Mouse (Mus musculus) gastrocnemius, postnatal 36 days (tissue): ENCODE measurements at regions not wholly inside any gene's neighbourhood (a gene's known extent, or its start where the extent isn't known, plus 50 kb on each side); places are given as distances from the start of the nearest gene placed in this dataset.

ENCODE experiments used
- DNase-seq, 2 experiments: peaks; one replicate each; pipeline ENCODE4 v3.0.0; 2022
- intact Hi-C: fragments of 180-260 bp; cut with DNase I; formaldehyde crosslinking; loops from one replicate; pipeline ENCODE4 v1.15.1; 2025

DNA sequence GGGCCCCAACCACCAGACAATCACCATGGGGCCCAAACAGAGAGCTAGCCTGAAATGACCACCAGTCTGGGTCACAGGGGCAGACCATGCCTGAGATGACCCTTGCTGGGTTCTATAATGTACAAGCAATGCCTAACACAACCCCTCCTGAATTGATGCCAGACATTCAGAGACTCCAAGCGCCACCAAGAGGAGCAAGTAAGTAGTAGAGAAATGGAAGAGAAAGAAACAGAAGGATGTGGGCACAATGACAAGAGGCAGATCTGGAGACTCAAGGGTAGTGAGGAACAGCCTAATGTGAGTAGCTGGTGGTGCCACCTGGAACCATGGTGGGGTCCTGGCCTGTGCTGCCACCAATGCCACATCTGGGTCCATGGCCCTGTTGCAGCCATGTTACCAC is 566.6 kb upstream of the Adamts9 start:
- intact Hi-C loops = no loop called here
- DNase-seq = no peak

DNA sequence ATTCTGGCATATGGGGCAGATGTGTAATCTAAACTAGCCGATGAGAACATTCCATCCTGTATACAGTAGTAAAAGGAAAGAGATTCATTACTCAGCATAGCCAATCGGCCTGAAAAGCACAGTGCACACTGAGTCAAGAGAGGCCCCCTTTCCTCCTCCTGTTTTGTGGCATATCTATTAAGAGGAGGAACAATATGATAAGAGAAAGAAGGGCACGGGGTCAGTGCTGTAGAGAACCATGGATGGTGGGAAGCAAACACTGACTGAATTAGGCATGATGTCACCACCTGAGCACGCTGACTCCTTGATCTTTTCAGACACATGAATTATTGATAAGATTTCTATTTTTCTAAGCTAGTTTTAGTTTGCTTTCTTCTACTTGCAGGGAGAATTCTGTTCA is 554.5 kb upstream of the Adamts9 start:
- intact Hi-C loops = no loop called here

DNA sequence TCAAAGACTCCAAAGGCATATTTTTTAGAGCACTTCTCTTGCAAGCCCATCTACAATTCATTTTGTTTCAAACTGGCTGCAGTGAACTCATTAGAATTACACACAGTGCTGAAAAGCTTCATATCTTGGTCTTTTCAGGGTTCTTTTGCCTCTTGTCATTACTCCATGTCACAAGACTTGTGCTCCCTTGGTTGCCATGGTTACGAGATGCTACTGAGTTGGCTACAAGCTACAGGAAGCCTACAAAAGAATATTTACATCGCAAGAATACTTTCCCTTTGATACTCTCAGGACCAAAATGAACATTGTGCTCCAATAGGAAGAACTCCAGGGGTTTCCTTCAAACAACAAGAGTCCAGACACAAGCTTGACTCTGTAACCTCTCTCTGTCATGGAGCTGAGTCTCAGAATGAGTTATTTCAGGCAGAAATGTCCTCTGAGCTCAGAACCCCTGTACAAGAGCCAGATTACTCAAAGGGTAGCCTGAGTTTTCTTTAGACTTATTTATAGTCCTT is 545.2 kb upstream of the Adamts9 start:
- DNase-seq = no peak
- intact Hi-C loops = loop anchor here (5.0 kb wide), 1 partner anchor 1071 kb away; no protein-coding TSS in a partner anchor

More for the DNA sequence above, 554.5 kb upstream of the Adamts9 start:
- no peak for DNase-seq

DNA sequence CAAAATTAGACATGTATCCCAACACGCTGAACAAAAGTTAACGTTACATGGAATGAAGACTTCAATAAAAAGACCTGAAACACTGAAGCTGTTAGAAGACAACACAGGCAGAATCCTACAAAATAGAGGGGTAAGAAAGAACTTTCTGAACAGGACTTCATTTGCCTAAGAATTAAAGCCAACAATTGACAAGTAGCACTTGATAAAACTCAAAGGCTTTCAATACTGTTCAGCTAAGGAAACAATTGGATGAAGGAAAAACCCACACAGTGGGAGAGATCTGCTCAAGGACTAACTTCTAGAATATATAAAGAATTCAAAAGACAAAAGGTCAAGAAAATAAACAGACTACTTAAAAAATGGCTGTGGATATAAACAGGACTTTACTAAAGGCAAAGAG is 535.2 kb upstream of the Adamts9 start:
- intact Hi-C loops = no loop called here
- no peak for DNase-seq

DNA sequence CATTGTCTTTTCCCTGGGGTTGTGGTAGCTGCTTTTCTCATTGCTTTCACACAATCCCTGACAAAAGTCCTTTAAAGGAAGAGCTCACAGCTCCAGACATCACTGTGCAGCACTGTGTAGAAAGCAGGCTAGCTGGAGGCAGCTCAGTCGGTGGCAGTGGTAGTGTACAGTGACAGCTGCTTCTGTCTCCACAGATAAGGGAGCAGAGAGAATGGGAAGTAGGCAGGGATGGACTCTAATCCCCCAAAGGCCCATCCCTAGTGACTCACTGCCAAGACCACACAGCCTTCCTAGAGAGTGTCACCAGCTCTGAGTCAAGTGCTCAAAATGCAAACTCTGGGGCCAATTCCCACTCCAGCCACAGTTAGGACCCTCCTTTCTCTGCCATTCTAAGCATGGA is 531.7 kb upstream of the Adamts9 start:
- intact Hi-C loops = no loop called here

DNA sequence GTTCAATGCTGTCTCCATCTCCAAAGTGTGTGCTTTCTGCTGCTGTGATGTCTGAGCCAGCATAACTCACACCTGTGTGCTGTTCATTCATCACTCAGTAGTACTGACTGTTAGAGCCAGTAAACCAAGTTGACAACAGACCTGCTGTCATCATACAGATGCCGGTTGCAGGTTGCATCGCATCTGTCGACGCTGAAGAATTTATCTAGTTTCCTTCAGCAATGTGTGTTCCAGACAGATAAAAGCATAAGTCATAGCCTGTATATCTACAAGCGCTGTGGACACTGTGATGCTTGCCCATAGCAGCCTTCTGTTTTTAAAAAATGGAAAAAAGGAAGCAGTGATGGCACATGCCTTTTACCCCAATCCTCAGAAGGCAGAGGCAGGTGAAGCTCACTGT is 524.6 kb upstream of the Adamts9 start:
- intact Hi-C loops = no loop called here
- DNase-seq = no peak

More for the DNA sequence above, 531.7 kb upstream of the Adamts9 start:
- DNase-seq = no peak

DNA sequence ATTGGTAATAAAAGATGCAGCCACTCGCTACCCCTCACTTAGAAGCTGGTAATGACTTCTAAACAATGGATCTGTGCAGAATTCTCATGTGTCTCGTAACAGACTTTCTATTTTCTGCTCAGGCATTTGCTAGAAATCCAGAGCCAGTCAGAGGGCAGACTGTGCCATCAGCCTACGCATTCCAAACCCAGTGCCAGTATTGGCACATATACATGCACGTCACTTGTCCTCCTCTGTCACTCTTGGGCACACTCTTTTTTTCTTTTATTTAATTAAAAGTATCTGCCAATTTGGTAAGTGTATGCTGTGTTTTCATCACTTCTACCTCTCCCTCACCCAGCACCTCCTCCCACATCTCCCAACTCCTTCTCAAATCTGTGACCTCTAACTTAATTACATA is 519.6 kb upstream of the Adamts9 start:
- no peak for DNase-seq
- intact Hi-C loops = no loop called here

DNA sequence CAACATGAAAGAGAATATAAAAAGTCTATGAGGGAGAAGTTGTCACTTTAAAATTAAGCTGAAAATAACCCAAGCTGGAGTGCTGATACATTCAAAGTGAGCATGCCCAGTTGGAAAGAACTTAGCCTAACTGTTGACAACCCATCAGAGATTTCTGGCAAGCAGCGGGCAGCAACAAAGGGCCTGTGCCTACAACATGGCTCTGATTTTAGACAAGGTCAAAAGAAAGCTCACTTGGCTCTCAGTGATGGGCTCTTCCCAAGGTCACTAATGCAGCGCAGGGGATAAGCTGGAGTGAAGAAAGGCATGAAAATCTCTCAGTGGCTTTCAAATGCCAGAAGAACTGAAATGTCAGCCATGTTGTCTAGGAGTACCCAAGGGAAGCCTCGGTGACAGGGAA is 518.1 kb upstream of the Adamts9 start:
- intact Hi-C loops = no loop called here
- DNase-seq = no peak

DNA sequence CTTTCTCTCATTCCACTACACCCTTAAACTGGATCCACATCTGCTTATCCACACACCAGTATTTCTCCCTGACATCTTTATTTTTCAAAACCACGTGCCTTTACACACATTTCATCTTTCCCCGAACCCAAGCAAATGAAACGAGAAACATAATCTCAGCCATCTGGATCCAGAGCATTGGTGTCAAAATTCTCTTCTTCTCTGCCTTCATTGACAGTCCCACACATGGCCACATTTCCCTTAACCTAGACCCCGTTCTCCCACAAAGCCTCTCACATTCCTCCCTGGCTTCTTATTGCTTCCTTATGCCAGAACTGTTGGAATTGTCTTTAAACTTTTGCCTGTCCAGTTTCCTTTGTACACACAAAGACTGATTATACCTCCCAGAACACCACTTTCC is 514.3 kb upstream of the Adamts9 start:
- intact Hi-C loops = no loop called here
- DNase-seq = no peak

DNA sequence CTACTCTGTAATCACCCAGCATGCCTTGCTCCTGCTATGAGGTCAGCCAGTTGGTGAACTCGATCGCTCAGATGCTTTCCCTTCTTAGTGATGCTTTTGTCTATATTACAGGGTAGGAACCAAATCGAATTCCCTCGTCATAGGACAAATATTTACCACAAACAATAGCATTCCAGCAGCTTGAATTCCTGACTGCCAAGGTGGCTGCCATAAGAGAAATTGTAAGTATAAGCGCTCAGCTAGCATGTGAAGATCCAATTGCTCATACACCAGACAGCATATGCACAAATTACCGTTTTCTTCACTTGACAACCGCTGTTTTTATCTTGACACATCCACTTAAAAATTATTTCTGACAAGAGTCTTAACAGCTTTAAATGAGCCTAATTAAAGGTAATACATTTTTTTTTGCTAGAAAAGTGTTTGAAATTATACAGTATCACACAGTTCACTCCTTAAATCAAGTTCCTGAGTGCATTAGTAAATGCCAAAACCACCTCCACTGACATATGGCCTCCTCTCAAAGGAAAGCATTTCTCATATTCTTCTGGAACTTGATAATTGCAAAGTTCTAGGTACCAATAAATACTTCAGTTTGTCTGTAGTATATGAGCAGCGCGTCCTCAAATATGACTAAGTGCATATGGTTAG is 513.2 kb upstream of the Adamts9 start:
- DNase-seq = no peak
- intact Hi-C loops = no loop called here

DNA sequence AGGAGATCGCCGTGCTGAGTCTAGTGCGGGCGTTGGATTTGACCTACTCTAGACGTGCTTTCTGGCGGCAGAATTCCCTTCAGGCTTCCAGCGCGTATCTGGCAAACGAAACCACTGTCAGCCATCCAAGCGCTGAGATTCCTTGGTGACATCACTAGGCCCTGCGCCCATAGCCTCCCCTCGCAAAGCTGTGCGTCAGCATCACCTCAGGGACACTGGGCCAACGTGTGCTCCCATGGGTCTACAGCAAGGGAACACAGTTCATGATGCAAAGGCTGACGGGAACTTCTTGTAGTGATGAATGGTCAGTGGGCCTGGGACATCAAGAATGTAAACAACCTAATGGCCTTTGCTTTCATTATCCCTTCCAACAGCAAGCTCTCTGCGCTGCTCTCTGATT is 502.3 kb upstream of the Adamts9 start:
- intact Hi-C loops = loop anchor here (2.0 kb wide), 1 partner anchor 661 kb away; no protein-coding TSS in a partner anchor
- peak; percentile 77 for DNase-seq

DNA sequence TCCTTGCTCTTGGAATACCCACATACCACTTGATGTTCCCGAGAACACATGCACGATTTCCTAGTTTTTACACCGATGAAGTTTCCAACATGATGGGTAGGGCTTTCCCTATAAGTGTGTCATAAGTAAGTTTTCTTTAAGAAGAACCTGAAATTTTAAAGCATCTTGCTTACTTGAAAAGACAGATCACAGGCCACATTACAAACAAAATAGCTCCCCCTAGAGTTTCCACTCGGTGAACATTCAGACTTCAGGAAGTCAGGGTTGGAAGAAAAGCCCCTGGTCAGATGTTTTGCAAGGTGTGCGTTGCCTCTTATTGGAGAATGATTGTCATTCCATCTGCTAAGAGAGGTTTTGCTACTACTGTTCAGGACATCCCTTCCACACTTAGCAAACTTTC is 501.8 kb upstream of the Adamts9 start:
- intact Hi-C loops = loop anchor here (2.0 kb wide), 1 partner anchor 660 kb away; no protein-coding TSS in a partner anchor
- no peak for DNase-seq

DNA sequence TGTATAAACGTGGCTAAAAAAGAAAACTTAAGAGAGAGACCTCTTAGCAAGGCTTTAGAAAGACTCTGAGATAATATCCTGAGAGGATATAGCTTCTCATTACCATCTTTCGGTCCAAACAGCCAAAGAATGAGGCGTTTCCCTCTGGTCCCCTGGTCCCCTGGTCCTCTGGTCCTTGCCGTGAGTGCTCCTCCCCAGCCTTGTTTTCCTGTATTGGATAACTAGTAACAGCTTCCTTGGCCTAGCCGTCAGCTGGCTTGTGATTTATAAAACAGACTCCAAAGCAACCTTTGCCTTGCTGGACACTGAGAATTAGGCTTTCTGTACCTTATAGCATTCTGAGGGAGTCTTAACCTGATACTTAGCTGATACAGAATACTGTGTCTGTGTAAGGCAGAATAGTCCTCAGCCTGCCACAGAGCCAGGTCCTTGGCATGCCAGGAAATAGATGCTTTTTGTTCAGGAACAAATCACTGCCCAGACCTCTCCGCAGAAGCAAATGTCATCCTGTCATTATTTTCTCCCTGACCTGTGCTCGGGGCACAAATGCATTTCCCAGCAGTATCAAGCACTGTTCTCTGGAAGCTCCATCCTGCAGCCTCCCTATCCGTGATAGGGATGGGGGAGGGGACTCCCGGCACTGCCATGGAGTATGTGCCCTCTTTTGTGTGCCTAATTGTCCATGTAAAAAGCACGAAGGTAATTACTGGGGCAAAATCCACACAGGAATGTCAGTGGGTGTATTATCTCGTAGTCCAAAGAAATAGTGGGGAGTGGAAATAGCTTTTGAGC is 500.7 kb upstream of the Adamts9 start:
- DNase-seq = no peak
- intact Hi-C loops = loop anchor here (2.0 to 5.0 kb wide), 2 partner anchors 502 to 659 kb away; partner anchors contain the start of gene Adamts9

DNA sequence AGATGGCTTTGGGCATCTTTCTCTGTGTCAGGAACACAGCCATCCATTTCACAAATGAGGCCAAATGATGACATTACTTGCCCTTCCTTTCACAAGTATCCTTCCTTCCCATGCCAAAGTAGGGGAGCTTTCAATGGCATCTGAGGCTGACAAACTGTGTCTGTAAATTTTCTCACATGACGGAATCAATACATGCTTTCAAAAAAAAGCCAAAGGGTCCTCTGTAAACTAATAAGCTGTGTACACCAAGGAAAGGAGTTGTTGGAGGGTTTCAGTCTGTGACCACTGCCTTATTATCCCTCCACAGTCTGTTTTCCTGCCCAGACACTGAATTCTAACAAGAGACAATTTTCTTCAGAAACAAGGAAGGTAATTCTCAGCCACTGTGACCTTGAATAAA is 490.2 kb upstream of the Adamts9 start:
- no peak for DNase-seq
- intact Hi-C loops = no loop called here

DNA sequence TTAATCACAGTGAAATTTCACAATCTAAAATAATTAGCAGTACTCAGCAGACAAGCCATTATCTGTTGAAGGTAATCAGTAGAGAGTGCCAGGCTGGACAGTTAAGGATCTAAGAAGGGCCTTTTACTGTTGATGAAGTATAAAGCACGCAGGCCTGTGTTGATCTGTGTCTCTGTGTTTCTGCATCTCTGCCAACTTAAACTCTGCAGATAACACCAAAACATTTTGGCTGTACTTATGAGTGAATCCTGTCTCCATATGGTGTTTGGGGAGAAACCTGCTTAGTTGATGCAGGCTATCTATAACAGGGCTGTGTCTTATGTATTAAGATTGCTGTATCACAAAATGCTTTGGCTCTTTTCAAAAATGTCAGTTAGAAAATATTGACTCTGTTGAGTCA is 482.8 kb upstream of the Adamts9 start:
- DNase-seq = no peak
- intact Hi-C loops = no loop called here

DNA sequence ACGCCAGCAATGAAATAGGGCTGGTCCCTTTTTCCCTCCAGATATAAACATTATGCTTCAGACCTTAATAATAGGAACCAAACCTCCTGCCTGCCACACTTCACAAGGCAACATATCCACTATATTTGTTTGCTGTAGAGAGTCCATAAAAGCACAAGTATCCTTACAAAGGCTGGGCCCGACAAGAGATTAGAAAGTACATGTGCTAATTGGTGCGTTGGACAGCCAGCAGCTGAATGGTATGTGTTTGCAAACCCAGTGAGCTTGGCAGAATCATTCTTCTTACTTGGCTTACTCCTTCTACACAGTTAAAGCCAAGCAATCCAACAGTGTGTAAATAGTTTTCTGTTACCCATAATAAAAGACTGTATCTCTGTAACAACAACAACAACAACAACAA is 479.6 kb upstream of the Adamts9 start:
- DNase-seq = no peak
- intact Hi-C loops = no loop called here

DNA sequence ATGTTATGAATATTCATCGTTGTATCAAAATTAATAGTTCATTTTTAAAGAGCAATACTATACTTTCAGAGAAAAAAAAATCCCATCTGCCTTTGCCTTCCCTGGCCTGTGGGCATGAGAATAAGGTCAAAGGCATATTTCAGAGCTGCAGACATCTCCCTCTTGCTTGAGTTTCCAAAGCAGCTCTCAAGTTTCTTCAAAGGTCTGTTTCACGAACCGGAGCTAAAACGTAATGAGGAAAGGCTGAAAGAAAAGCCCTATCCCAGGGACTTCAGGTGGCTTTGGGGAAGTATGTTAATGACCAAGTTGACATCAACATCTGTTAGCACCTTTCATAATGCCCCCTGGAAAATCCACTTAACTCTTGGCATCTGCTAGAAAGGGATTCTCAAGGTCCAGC is 479.0 kb upstream of the Adamts9 start:
- intact Hi-C loops = no loop called here
- DNase-seq = no peak

DNA sequence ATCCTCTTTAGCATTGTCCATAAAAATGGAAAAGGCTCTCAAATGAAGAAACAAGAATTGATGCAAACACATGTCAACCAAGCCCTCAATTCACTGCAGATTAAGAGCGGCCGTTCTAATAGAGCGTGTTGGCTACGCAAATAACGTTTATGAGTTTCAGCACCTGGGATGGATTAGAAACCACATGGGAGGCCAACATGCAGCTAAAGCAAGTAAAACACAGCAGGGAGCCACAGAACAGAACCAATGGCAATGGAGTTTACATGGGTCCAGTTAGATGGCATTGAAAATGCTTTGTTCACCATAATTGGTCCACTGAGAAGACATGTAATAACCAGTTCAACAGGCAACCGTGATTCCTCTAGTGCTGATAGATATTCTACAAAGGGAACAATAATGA is 474.3 kb upstream of the Adamts9 start:
- no peak for DNase-seq
- intact Hi-C loops = no loop called here

DNA sequence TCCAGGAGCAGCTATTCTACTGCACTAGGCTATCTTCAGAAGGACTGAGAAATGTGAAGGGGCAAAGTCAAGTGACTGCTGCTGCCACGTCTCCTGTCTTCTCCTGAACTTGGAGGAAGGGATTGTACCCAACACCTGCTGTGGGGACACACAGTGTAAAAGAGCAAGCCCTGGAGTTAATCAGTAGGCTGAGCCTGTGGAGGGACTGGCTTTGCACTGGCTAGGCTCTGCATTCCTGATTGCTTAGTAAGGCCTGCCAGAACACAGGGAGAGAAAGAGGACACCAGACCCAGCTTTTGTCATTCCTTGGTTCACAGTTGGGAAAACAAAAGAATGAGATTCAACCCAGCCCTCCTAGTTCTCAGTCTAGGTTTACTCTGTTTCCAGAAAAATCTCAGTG is 472.7 kb upstream of the Adamts9 start:
- intact Hi-C loops = no loop called here
- no peak for DNase-seq

DNA sequence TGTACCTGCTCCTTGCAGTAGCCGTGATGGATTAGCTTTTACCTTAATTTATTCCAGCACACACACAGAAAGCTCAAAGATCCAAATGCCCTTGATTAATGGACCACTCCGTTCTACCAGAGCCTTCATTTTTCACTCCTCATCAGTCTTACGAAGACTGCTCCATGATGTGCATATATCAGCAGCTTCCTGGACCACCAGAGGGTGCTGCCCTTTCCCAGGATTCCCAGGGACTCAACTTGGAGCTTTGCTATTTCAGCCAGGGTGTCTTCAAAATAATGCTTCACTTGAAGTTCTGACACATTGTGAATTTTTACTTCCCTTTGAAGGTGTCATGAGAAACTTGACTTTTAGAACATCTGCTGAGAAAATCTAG is 467.8 kb upstream of the Adamts9 start:
- intact Hi-C loops = no loop called here

DNA sequence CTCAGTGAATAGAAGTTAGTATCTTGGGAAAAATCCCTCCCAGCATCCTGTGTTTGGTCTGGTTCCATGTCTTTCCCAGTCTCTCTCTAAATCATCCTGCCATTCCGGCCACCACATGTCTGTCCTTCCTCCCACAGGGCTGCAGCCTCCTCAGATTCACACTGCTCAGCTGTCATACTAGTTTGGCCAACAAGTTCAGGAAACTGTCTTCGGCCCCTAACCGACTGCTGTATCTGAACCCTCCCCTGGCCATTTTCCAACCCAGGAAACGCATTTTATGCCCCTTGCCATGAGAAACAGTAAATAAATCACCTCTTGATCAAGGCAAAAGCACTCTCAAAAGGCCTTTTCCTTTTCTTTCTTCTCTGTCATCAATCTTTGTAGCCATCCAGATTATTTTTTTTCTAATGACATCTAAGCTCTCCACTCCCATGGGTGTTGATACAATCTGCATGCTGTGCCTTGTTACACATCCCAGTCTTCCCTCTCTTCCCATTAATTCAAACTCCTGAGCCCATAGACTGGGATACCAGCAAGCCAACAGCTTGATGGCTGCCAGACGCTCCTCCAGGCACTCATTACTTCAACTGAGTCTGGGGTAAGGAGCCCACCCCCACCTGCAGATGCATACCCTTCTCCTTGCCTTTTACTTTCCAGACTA is 467.3 kb upstream of the Adamts9 start:
- intact Hi-C loops = no loop called here
- no peak for DNase-seq

More for the DNA sequence above, 467.8 kb upstream of the Adamts9 start:
- no peak for DNase-seq
